Mouse (Mus musculus) forebrain, embryonic 10.5 days (tissue): ENCODE results near the gene Zfp853. TPM values are rescaled to one million over a fixed set of nuclear protein-coding genes. Genes with fewer than 3 reads are reported as not detected.

Source experiments
- DNase-seq: peaks from one replicate; pipeline ENCODE4 v3.0.0-alpha.2; 2017; ENCODE audit warnings: low spot score; ENCODE audit errors: extremely low spot score
- H3K27ac ChIP-seq: fragments of 300-500 bp; sonication (generic); 2 replicates; pipeline ENCODE4 v1.5.1; 2016; ENCODE audit warnings: mild to moderate bottlenecking
- H3K27me3 ChIP-seq: fragments of 300-500 bp; sonication (generic); 2 replicates; pipeline ENCODE4 v1.6.1; 2016; ENCODE audit warnings: mild to moderate bottlenecking; ENCODE audit not compliant: poor library complexity, severe bottlenecking
- H3K36me3 ChIP-seq: fragments of 300-500 bp; sonication (generic); replicated peaks from 2 replicates; pipeline ENCODE4 v1.6.1; 2016; ENCODE audit warnings: mild to moderate bottlenecking, moderate library complexity
- H3K4me1 ChIP-seq: fragments of 300-500 bp; sonication (generic); 2 replicates; pipeline ENCODE4 v1.6.1; 2016
- H3K4me3 ChIP-seq: fragments of 300-500 bp; sonication (generic); 2 replicates; pipeline ENCODE4 v1.5.1; 2016; ENCODE audit warnings: mild to moderate bottlenecking, moderate library complexity
- H3K9me3 ChIP-seq: fragments of 300-500 bp; sonication (generic); 2 replicates; pipeline ENCODE4 v1.6.1; 2016; ENCODE audit warnings: mild to moderate bottlenecking, moderate library complexity
- WGBS: fragments of 180-500 bp; shearing (Covaris S2); methylation state at CpG from one replicate; pipeline ENCODE4 v1.1.7; 2016; 5-methylcytosine and 5-hydroxymethylcytosine counted together
- polyA plus RNA-seq: library from polyadenylated mRNA; unstranded; fragments of >200 nt; fragmentation: Nextera tagmentation; extraction: Ambion mirVana; gene quantifications from 2 replicates; pipeline ENCODE4 v1.2.1, GENCODE M21; 2016

Zfp853 gene
- polyA plus RNA-seq, 1 experiment from 2014 or later = not detected

GRCm38 (mm10) chr5:143314183-143314729, 20.8 kb upstream of the Zfp853 start:
- Histone ChIP-seq H3K4me3 (peak overlapping the region; percentile 73), H3K9me3 (no peaks in the 10 kb centered on the region; the same call in 1 of the 2 replicates), H3K27ac (peak overlapping the region; percentile 97), H3K4me1 (peaks cover 31% of the 10 kb centered on the region), H3K27me3 (no peaks in the 10 kb centered on the region), H3K36me3 (peaks cover 79% of the 10 kb centered on the region)
- peak; percentile 32 for DNase-seq
- WGBS = 3% methylated on average over 16 of the region's 16 CpGs

- no peak overlapping the region for H3K27ac ChIP-seq
- 0 out of 2 replicates have a peak overlapping the region, but pooled peaks have one; percentile 8 for H3K4me3 ChIP-seq
- H3K4me1 ChIP-seq = peaks cover 31% of the 10 kb centered on the region
- H3K27me3 ChIP-seq = no peaks in the 10 kb centered on the region
- no peaks in the 10 kb centered on the region; the same call in 1 of the 2 replicates for H3K9me3 ChIP-seq
- peaks cover 79% of the 10 kb centered on the region for H3K36me3 ChIP-seq
- WGBS = 70% methylated on average over 8 of the region's 8 CpGs
- peak; percentile 72 for DNase-seq
Observed at GRCm38 (mm10) chr5:143311886-143312285, 18.5 kb upstream of the Zfp853 start.

GRCm38 (mm10) chr5:143309916-143310315, 16.5 kb upstream of the Zfp853 start:
- peaks cover 88% of the 10 kb centered on the region for H3K36me3 ChIP-seq
- WGBS = 93% methylated on average over 7 of the region's 7 CpGs
- no peaks in the 10 kb centered on the region for H3K27me3 ChIP-seq
- DNase-seq = no peak
- no peak overlapping the region for H3K27ac ChIP-seq
- no peaks in the 10 kb centered on the region; the same call in 1 of the 2 replicates for H3K9me3 ChIP-seq
- H3K4me3 ChIP-seq = no peak overlapping the region
- H3K4me1 ChIP-seq = peaks cover 21% of the 10 kb centered on the region

GRCm38 (mm10) chr5:143308825-143309224, 15.4 kb upstream of the Zfp853 start:
- Histone ChIP-seq H3K9me3 (no peaks in the 10 kb centered on the region; the same call in 1 of the 2 replicates), H3K27ac (no peak overlapping the region), H3K4me1 (peaks cover 16% of the 10 kb centered on the region), H3K4me3 (no peak overlapping the region), H3K27me3 (no peaks in the 10 kb centered on the region), H3K36me3 (peaks cover 99% of the 10 kb centered on the region)
- no peak for DNase-seq
- 95% methylated on average over 5 of the region's 5 CpGs for WGBS

GRCm38 (mm10) chr5:143304251-143304650, 10.8 kb upstream of the Zfp853 start:
- Histone ChIP-seq H3K27ac (no peak overlapping the region), H3K4me1 (no peaks in the 10 kb centered on the region), H3K36me3 (peaks cover 100% of the 10 kb centered on the region), H3K9me3 (no peaks in the 10 kb centered on the region; the same call in 1 of the 2 replicates), H3K4me3 (no peak overlapping the region), H3K27me3 (no peaks in the 10 kb centered on the region)
- DNase-seq = no peak
- WGBS = over 99% methylated on average over 7 of the region's 7 CpGs

GRCm38 (mm10) chr5:143301296-143301695, 7.9 kb upstream of the Zfp853 start:
- no peaks in the 10 kb centered on the region for H3K4me1 ChIP-seq
- peaks cover 91% of the 10 kb centered on the region for H3K36me3 ChIP-seq
- 86% methylated on average over 8 of the region's 8 CpGs for WGBS
- no peak overlapping the region for H3K4me3 ChIP-seq
- no peaks in the 10 kb centered on the region; the same call in 1 of the 2 replicates for H3K9me3 ChIP-seq
- H3K27me3 ChIP-seq = no peaks in the 10 kb centered on the region
- no peak for DNase-seq
- no peak overlapping the region for H3K27ac ChIP-seq

- whole genome bisulfite sequencing = 92% methylated on average over 4 of the region's 4 CpGs
- Histone ChIP-seq H3K9me3 (no peaks in the 10 kb centered on the region; the same call in 1 of the 2 replicates), H3K4me1 (no peaks in the 10 kb centered on the region), H3K27me3 (peaks cover 5% of the 10 kb centered on the region), H3K36me3 (peaks cover 86% of the 10 kb centered on the region), H3K4me3 (no peak overlapping the region), H3K27ac (no peak overlapping the region)
- DNase-seq = peak; percentile 49
Observed at GRCm38 (mm10) chr5:143299686-143300085, 6.3 kb upstream of the Zfp853 start.

- no peak for DNase-seq
- H3K4me3 ChIP-seq = no peak overlapping the region
- WGBS = 92% methylated on average over 7 of the region's 7 CpGs
- no peak overlapping the region for H3K27ac ChIP-seq
- H3K4me1 ChIP-seq = peaks cover 7% of the 10 kb centered on the region
- H3K27me3 ChIP-seq = peaks cover 18% of the 10 kb centered on the region
- peaks cover 73% of the 10 kb centered on the region for H3K36me3 ChIP-seq
- H3K9me3 ChIP-seq = no peaks in the 10 kb centered on the region; the same call in 1 of the 2 replicates
Observed at GRCm38 (mm10) chr5:143298391-143298790, 5.0 kb upstream of the Zfp853 start.

GRCm38 (mm10) chr5:143297986-143298385, 4.6 kb upstream of the Zfp853 start:
- H3K27ac ChIP-seq = no peak overlapping the region
- H3K36me3 ChIP-seq = peaks cover 69% of the 10 kb centered on the region
- WGBS = 94% methylated on average over 9 of the region's 9 CpGs
- DNase-seq = no peak
- H3K4me3 ChIP-seq = no peak overlapping the region
- H3K4me1 ChIP-seq = peaks cover 11% of the 10 kb centered on the region
- H3K27me3 ChIP-seq = peaks cover 22% of the 10 kb centered on the region
- H3K9me3 ChIP-seq = no peaks in the 10 kb centered on the region; the same call in 1 of the 2 replicates

- no peak overlapping the region for H3K27ac ChIP-seq
- H3K4me3 ChIP-seq = no peak overlapping the region
- DNase-seq = no peak
- H3K27me3 ChIP-seq = peaks cover 49% of the 10 kb centered on the region
- peaks cover 15% of the 10 kb centered on the region for H3K4me1 ChIP-seq
- no peaks in the 10 kb centered on the region; the same call in 1 of the 2 replicates for H3K9me3 ChIP-seq
- peaks cover 42% of the 10 kb centered on the region for H3K36me3 ChIP-seq
- 92% methylated on average over 2 of the region's 2 CpGs for WGBS
Observed at GRCm38 (mm10) chr5:143295330-143295729, 1.9 kb upstream of the Zfp853 start.

- H3K36me3 ChIP-seq = peaks cover 37% of the 10 kb centered on the region
- H3K4me1 ChIP-seq = peaks cover 15% of the 10 kb centered on the region
- no peak for DNase-seq
- peaks cover 54% of the 10 kb centered on the region for H3K27me3 ChIP-seq
- no peak overlapping the region for H3K4me3 ChIP-seq
- 85% methylated on average over 3 of the region's 3 CpGs for WGBS
- H3K9me3 ChIP-seq = no peaks in the 10 kb centered on the region; the same call in 1 of the 2 replicates
- H3K27ac ChIP-seq = no peak overlapping the region
Observed at GRCm38 (mm10) chr5:143294862-143295261, 1.4 kb upstream of the Zfp853 start.

GRCm38 (mm10) chr5:143292879-143293278, 544 bp downstream of the Zfp853 start:
- Histone ChIP-seq H3K27ac (peak overlapping the region; percentile 9; the same call in 1 of the 2 replicates), H3K36me3 (peaks cover 18% of the 10 kb centered on the region), H3K4me3 (peak overlapping the region; percentile 49), H3K4me1 (peaks cover 25% of the 10 kb centered on the region), H3K27me3 (peaks cover 74% of the 10 kb centered on the region), H3K9me3 (no peaks in the 10 kb centered on the region; the same call in 1 of the 2 replicates)
- WGBS = 2% methylated on average over 19 of the region's 19 CpGs
- DNase-seq = no peak

GRCm38 (mm10) chr5:143289299-143289698, 4.1 kb downstream of the Zfp853 start:
- Histone ChIP-seq H3K4me3 (no peak overlapping the region), H3K4me1 (peaks cover 31% of the 10 kb centered on the region), H3K27ac (no peak overlapping the region), H3K9me3 (no peaks in the 10 kb centered on the region), H3K36me3 (no peaks in the 10 kb centered on the region), H3K27me3 (peaks cover 99% of the 10 kb centered on the region)
- WGBS = 73% methylated on average over 9 of the region's 9 CpGs
- DNase-seq = no peak
